Mouse (Mus musculus): ENCODE measurements around the gene Gm45785.

DNA sequence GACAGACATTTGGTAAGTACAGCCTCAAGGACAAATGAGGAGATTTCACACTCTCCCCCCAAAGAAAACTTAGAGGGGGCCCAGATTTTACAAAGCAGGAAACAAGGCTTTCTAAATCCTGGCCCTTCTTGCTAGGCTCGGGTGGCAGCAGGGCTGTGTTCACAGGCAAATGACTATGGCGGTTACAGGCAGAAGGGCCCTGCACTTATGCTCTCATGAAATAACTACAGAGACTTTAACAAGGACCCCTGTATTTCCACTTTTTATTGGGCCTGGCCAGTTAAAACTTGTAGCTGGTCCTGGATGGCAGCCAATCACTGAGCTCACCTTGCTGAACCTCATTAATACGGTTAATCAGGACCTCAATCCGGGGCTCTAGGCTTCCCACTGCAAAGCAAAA lies 75.6 kb downstream of the Gm45785 start:
- no peak for TF ChIP-seq GATA1 (IDR thresholded peaks at IDR 0.05; ENCODE audit: borderline replicate concordance, low read length)
- TF ChIP-seq FLI1 (IDR thresholded peaks at IDR 0.05; ENCODE audit: low read length) = no peak
